Mouse (Mus musculus): ENCODE data around the gene Aspn. TPM values are rescaled to one million over a fixed set of nuclear protein-coding genes. Genes with fewer than 3 reads are reported as not detected.
"Not testable (repeated sequence)": the region's sequence is repeated elsewhere in the genome, so short reads cannot be mapped to it uniquely, and the experiment has no call there.

Aspn gene
- polyA plus RNA-seq, 1 experiment: 0.30 TPM

GRCm38 (mm10) chr13:49584307-49585005 is 40.2 kb downstream of the Aspn start:
- Histone ChIP-seq H3K27ac (ENCODE audit: control insufficient read depth, insufficient read depth, low read depth, low read length) (no peak overlapping the region), H3K36me3 (ENCODE audit: control insufficient read depth, insufficient read depth, low read length) (no peaks in the 10 kb centered on the region), H3K4me1 (ENCODE audit: control insufficient read depth, insufficient read depth, low read length) (no peaks in the 10 kb centered on the region), H3K4me3 (ENCODE audit: control insufficient read depth, low read depth, low read length) (no peak overlapping the region), H3K27me3 (ENCODE audit: control insufficient read depth, insufficient read depth, low read length) (no peaks in the 10 kb centered on the region)
- TF ChIP-seq CTCF (IDR thresholded peaks at IDR 0.05; ENCODE audit: control insufficient read depth, insufficient read depth, insufficient replicate concordance, low read depth, low read length): no peak
- no peak for TF ChIP-seq POLR2A (IDR thresholded peaks at IDR 0.05; ENCODE audit: control insufficient read depth, low read depth, low read length)

- Histone ChIP-seq H3K4me3 (ENCODE audit: control insufficient read depth, low read depth, low read length) (no peak overlapping the region), H3K36me3 (ENCODE audit: control insufficient read depth, insufficient read depth, low read length) (no peaks in the 10 kb centered on the region), H3K4me1 (ENCODE audit: control insufficient read depth, insufficient read depth, low read length) (no peaks in the 10 kb centered on the region), H3K27ac (ENCODE audit: control insufficient read depth, insufficient read depth, low read depth, low read length) (no peak overlapping the region), H3K27me3 (ENCODE audit: control insufficient read depth, insufficient read depth, low read length) (no peaks in the 10 kb centered on the region)
- TF ChIP-seq CTCF (IDR thresholded peaks at IDR 0.05; ENCODE audit: control insufficient read depth, insufficient read depth, insufficient replicate concordance, low read depth, low read length) (no peak), POLR2A (IDR thresholded peaks at IDR 0.05; ENCODE audit: control insufficient read depth, low read depth, low read length) (no peak)
Observed at GRCm38 (mm10) chr13:49586062-49586461, 41.8 kb downstream of the Aspn start.

GRCm38 (mm10) chr13:49602541-49602940 is 58.3 kb downstream of the Aspn start:
- H3K4me3 ChIP-seq (ENCODE audit: control insufficient read depth, low read depth, low read length); H3K36me3 ChIP-seq (ENCODE audit: control insufficient read depth, insufficient read depth, low read length); H3K4me1 ChIP-seq (ENCODE audit: control insufficient read depth, insufficient read depth, low read length); H3K27ac ChIP-seq (ENCODE audit: control insufficient read depth, insufficient read depth, low read depth, low read length); H3K27me3 ChIP-seq (ENCODE audit: control insufficient read depth, insufficient read depth, low read length): not testable (repeated sequence)

- no peaks in the 10 kb centered on the region for H3K27me3 ChIP-seq (ENCODE audit: control insufficient read depth, insufficient read depth, low read length)
- H3K4me1 ChIP-seq (ENCODE audit: control insufficient read depth, insufficient read depth, low read length): no peaks in the 10 kb centered on the region
- H3K36me3 ChIP-seq (ENCODE audit: control insufficient read depth, insufficient read depth, low read length): no peaks in the 10 kb centered on the region
- TF ChIP-seq POLR2A (IDR thresholded peaks at IDR 0.05; ENCODE audit: control insufficient read depth, low read depth, low read length) (no peak), CTCF (IDR thresholded peaks at IDR 0.05; ENCODE audit: control insufficient read depth, insufficient read depth, insufficient replicate concordance, low read depth, low read length) (no peak)
- no peak overlapping the region for H3K4me3 ChIP-seq (ENCODE audit: control insufficient read depth, low read depth, low read length)
- H3K27ac ChIP-seq (ENCODE audit: control insufficient read depth, insufficient read depth, low read depth, low read length): no peak overlapping the region
Observed at GRCm38 (mm10) chr13:49603603-49604002, 59.4 kb downstream of the Aspn start.

- TF ChIP-seq POLR2A (IDR thresholded peaks at IDR 0.05; ENCODE audit: control insufficient read depth, low read depth, low read length): no peak
- no peak for TF ChIP-seq CTCF (IDR thresholded peaks at IDR 0.05; ENCODE audit: control insufficient read depth, insufficient read depth, insufficient replicate concordance, low read depth, low read length)
- Histone ChIP-seq H3K36me3 (ENCODE audit: control insufficient read depth, insufficient read depth, low read length) (no peaks in the 10 kb centered on the region), H3K27me3 (ENCODE audit: control insufficient read depth, insufficient read depth, low read length) (no peaks in the 10 kb centered on the region), H3K27ac (ENCODE audit: control insufficient read depth, insufficient read depth, low read depth, low read length) (no peak within 1 kb of the TSS), H3K4me3 (ENCODE audit: control insufficient read depth, low read depth, low read length) (no peak within 1 kb of the TSS), H3K4me1 (ENCODE audit: control insufficient read depth, insufficient read depth, low read length) (no peaks in the 10 kb centered on the region)
Observed at GRCm38 (mm10) chr13:49607714-49608113, 63.5 kb downstream of the Aspn start, which contains the start of gene Ogn. Ogn (plus strand) TSS chr13:49608046.

- H3K4me1 ChIP-seq (ENCODE audit: control insufficient read depth, insufficient read depth, low read length): no peaks in the 10 kb centered on the region
- no peak overlapping the region for H3K27ac ChIP-seq (ENCODE audit: control insufficient read depth, insufficient read depth, low read depth, low read length)
- H3K27me3 ChIP-seq (ENCODE audit: control insufficient read depth, insufficient read depth, low read length): no peaks in the 10 kb centered on the region
- no peaks in the 10 kb centered on the region for H3K36me3 ChIP-seq (ENCODE audit: control insufficient read depth, insufficient read depth, low read length)
- no peak for TF ChIP-seq POLR2A (IDR thresholded peaks at IDR 0.05; ENCODE audit: control insufficient read depth, low read depth, low read length)
- no peak overlapping the region for H3K4me3 ChIP-seq (ENCODE audit: control insufficient read depth, low read depth, low read length)
Observed at GRCm38 (mm10) chr13:49608589-49609322, 64.5 kb downstream of the Aspn start.

GRCm38 (mm10) chr13:49617021-49617420 is 72.8 kb downstream of the Aspn start:
- Histone ChIP-seq H3K27me3 (ENCODE audit: control insufficient read depth, insufficient read depth, low read length) (no peaks in the 10 kb centered on the region), H3K4me3 (ENCODE audit: control insufficient read depth, low read depth, low read length) (no peak overlapping the region), H3K4me1 (ENCODE audit: control insufficient read depth, insufficient read depth, low read length) (no peaks in the 10 kb centered on the region), H3K36me3 (ENCODE audit: control insufficient read depth, insufficient read depth, low read length) (no peaks in the 10 kb centered on the region), H3K27ac (ENCODE audit: control insufficient read depth, insufficient read depth, low read depth, low read length) (no peak overlapping the region)
- no peak for TF ChIP-seq CTCF (IDR thresholded peaks at IDR 0.05; ENCODE audit: control insufficient read depth, insufficient read depth, insufficient replicate concordance, low read depth, low read length)
- no peak for TF ChIP-seq POLR2A (IDR thresholded peaks at IDR 0.05; ENCODE audit: control insufficient read depth, low read depth, low read length)

Other genes starting within 250 kb of the Aspn start
- 0.56 and 0.60 TPM in 2 replicates for gene Fgd3, start 224.1 kb upstream of the Aspn start, polyA plus RNA-seq (2012; rRNA removed)
- 42.8 and 44.7 TPM in 2 replicates for gene Bicd2, start 202.9 kb upstream of the Aspn start, polyA plus RNA-seq (2012; rRNA removed)
- 11.6 and 12.2 TPM in 2 replicates for gene Ippk, start 123.2 kb upstream of the Aspn start, polyA plus RNA-seq (2012; rRNA removed)
- 0.45 and 0.62 TPM in 2 replicates for gene Tes3-ps, start 51.1 kb upstream of the Aspn start, polyA plus RNA-seq (2012; rRNA removed)
- gene Ecm2, start 39.6 kb upstream of the Aspn start, polyA plus RNA-seq (2012; rRNA removed): 0.42 and 0.96 TPM in 2 replicates
- gene Omd, start 38.0 kb downstream of the Aspn start, polyA plus RNA-seq (2012; rRNA removed): 0.12 and 0.20 TPM in 2 replicates
- gene Ogn, start 63.6 kb downstream of the Aspn start, polyA plus RNA-seq (2012; rRNA removed): 1.7 and 2.6 TPM in 2 replicates
- gene Cenpp, start 108.3 kb downstream of the Aspn start, polyA plus RNA-seq (2012; rRNA removed): 9.4 and 11.2 TPM in 2 replicates
- gene Nol8, start 108.6 kb downstream of the Aspn start, polyA plus RNA-seq (2012; rRNA removed): 18.1 and 23.3 TPM in 2 replicates
- gene Iars, start 137.7 kb downstream of the Aspn start, polyA plus RNA-seq (2012; rRNA removed): 15.3 and 16.7 TPM in 2 replicates